Mouse (Mus musculus): ENCODE data around the gene Chrna7.

Chrna7 gene

DNA sequence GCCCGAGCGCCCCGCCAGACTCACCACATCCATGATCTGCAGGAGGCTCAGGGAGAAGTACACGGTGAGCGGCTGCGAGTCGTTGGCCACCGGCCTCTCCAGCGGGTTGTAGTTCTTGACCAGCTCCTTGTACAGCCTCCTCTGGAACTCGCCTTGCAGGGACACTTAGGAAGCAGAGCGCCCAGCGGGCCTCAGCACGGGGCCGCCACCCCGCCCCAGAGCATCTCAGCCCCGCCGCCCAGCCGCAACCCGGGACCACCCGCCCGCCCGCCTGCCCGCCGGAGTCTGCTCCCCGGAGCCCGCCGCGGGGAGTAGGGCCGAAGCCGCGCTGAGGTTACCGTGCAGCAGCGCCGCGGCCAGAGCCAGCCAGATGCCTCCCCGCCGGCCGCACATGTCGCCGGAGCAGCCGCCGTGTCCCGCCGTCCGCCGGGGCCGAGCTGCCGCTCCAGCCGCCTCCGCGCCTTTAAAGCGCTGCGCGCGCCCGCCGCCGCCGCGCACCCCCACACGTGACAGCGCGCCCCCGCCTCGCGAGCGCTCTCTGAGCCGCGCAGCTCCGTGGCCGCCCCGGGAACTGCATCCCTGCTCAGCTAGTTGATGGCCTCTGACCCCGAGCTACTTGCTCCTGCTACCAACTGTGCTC, at the start of gene Chrna7:
Gene Chrna7, minus strand, starts transcription at position 486 of the 640 bp plus-strand sequence.
- DNase-seq = peak; percentile 83

- no peak for DNase-seq
Measured at GRCm38 (mm10) chr7:63249404-63249803, 37.0 kb upstream of the Chrna7 start.

- peak; percentile 79 for DNase-seq
Measured at GRCm38 (mm10) chr7:63237852-63238516, 25.6 kb upstream of the Chrna7 start.

GRCm38 (mm10) chr7:63225066-63225780, 12.9 kb upstream of the Chrna7 start:
- no peak for DNase-seq

DNA sequence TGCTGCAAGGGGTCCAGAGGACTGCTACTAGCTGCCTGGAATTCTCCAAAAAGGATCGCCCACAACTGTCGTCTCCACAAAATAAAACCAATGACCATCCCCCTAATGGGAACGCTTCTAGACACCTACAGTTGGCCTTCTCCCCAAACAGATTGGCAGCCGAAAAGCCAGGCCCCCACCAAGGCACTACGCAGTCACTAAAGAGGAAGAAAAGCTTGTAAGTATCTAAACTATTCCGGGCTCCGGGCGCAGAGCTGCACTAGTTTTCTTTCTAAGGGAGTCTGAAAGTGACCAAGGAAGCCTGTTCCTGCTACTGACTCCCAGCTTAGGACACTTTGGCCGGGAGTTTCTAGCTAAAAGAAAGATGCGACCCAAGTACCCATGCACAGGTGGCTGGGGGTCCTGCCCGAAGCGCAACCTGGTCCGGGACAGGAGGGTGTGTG, 707 bp downstream of the Chrna7 start:
- peak; percentile 10 for DNase-seq

- DNase-seq = no peak
Measured at GRCm38 (mm10) chr7:63209501-63209900, 2.9 kb downstream of the Chrna7 start.

GRCm38 (mm10) chr7:63207137-63207536, 5.2 kb downstream of the Chrna7 start:
- no peak for DNase-seq

- no peak for DNase-seq
Measured at GRCm38 (mm10) chr7:63195560-63195959, 16.8 kb downstream of the Chrna7 start.

GRCm38 (mm10) chr7:63189647-63190534, 22.5 kb downstream of the Chrna7 start:
- no peak for DNase-seq

GRCm38 (mm10) chr7:63170063-63170787, 42.1 kb downstream of the Chrna7 start:
- peak; percentile 18 for DNase-seq

DNA sequence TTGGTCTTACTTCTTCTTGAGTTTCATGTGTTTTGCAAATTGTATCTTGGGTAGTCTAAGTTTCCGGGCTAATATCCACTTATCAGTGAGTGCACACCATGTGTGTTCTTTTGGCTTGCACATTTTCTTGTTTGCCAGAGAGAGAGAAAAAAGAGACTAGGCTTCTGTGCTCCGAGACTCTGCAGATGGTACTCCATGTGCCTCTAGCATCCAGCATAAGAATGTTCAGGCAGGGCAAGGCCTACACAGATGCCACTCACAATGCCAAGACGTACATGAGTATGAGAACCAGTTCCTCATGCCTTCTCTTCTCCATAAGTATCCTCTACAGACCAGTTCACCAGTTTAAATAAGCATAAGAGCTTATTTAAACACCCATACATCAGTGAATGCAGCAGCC, 47.8 kb downstream of the Chrna7 start:
- DNase-seq = no peak

GRCm38 (mm10) chr7:63162272-63162864, 50.0 kb downstream of the Chrna7 start:
- no peak for DNase-seq

- no peak for DNase-seq
Measured at GRCm38 (mm10) chr7:63153239-63153638, 59.1 kb downstream of the Chrna7 start.

- no peak for DNase-seq
Measured at GRCm38 (mm10) chr7:63148740-63149139, 63.6 kb downstream of the Chrna7 start.

GRCm38 (mm10) chr7:63148321-63148720, 64.0 kb downstream of the Chrna7 start:
- peak; percentile 40 for DNase-seq

DNA sequence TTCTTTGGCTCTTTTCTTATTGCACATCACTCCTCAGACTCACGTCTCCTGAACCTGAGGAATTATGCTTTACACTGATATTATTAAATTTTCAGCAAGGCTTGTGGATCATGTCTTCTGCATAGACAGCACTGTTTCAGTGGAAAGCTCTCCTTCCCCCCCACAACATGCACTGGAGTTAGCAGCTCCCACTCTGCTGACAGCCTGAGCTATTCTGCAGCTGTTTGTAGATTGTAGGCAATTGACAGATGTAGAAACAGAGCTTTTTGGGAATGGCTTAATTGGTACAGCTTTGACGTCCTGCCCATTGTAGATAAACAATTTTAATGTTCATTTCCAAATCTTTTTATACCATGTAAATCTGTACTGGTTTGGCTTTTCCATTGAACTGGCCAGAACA, 89.8 kb downstream of the Chrna7 start:
- DNase-seq = no peak

GRCm38 (mm10) chr7:63113671-63114070, 98.7 kb downstream of the Chrna7 start:
- DNase-seq = no peak

DNA sequence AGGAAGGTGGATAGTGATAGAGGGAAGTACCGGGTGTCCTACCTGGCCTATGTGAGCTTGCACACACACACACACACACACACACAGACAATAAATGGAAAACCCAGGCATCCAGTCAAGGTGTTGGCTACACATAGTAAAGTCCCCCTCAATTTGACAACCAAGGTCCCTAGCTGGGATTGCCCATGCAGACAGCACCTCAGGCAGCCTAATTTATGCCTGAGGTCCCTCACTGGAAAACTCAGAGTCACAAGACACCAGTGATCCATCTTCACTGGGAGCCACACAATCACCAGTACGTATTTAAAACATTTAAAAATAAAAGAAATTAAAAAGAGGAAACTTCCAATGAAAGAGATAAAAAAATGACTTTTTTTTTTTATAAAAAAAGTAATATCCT, 99.1 kb downstream of the Chrna7 start:
- no peak for DNase-seq

DNA sequence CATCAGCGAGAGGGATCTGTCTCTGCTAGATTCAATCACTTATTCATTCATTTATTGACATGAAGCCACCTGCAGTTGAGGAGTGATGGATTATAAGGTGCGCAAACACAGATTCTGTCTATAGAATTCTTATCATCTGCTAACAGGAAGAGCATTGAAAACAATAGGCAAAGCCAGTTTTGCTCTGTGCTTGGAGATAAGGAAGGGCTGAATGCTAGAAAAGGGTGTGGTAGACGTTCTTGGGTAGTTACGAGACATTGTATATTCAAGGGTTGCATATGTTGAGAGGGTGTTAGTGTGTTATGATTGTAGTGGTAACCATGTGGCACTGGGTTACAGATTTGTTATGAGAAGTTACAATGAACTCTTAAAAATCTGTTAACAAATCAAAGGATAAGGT, 103.0 kb downstream of the Chrna7 start:
- no peak for DNase-seq

GRCm38 (mm10) chr7:63085954-63086353, 126.4 kb downstream of the Chrna7 start:
- no peak for DNase-seq

DNA sequence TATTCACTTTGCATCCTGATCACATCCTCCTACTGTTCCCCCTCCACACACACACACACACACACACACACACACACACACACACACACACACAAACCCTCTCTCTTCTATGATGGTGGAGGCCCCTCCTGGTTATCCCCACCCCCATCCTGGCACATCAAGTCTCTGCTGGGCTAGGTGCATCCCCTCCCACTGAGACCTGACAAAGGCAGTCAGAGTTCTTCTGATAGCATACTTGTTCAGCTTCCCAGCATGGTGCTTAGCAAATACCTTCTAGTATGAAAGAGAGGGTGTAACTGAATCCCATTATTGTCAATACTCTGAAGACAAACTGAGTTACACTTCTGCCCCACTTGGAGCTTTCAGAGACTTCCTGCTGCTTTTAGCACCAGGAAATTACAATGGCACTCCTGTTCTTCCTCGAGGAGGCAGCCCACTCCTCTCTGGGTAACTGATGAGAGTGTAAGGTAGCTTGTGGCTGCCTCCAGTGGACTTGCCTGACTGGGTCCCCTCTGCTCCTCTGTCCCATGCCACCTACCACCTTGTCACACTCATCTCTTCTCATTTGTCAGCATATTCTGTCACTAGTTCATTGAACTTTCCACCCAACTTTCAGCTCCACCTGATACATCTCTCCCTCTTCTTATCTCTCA, 127.9 kb downstream of the Chrna7 start:
- no peak for DNase-seq
